Mouse (Mus musculus): ENCODE data around the gene Wnt16. TPM values are rescaled to one million over a fixed set of nuclear protein-coding genes. Genes with fewer than 3 reads are reported as not detected.

The Wnt16 gene
- polyA plus RNA-seq, 1 experiment from 2014 or later, result 0.18 TPM

GRCm38 (mm10) chr6:22340779-22341178 lies 52.8 kb downstream of the Wnt16 start:
- Histone ChIP-seq H3K9me3 (ENCODE audit: control insufficient read depth, low read length) (no peaks in the 10 kb centered on the region), H3K4me3 (replicated peaks; ENCODE audit: low read length) (no peak overlapping the region), H3K27me3 (replicated peaks; ENCODE audit: control insufficient read depth, insufficient read depth, low read length) (no peaks in the 10 kb centered on the region), H3K27ac (ENCODE audit: low read length) (no peak overlapping the region), H3K9ac (replicated peaks; ENCODE audit: low read depth, low read length) (no peak overlapping the region), H3K4me1 (replicated peaks; ENCODE audit: control insufficient read depth, insufficient read depth, low read length) (no peaks in the 10 kb centered on the region), H3K4me2 (ENCODE audit: low read length) (no peak overlapping the region), H3K36me3 (ENCODE audit: control insufficient read depth, insufficient read depth) (peaks cover 3% of the 10 kb centered on the region; the same call in 1 of the 2 replicates)
- no peak for ATAC-seq
- 97% methylated on average over 14 of the region's 14 CpGs for WGBS

- H3K36me3 ChIP-seq (ENCODE audit: control insufficient read depth, insufficient read depth), result peaks cover 3% of the 10 kb centered on the region; the same call in 1 of the 2 replicates
- 91% methylated on average over 3 of the region's 3 CpGs for WGBS
- no peak overlapping the region for H3K4me3 ChIP-seq (replicated peaks; ENCODE audit: low read length)
- no peak overlapping the region for H3K4me2 ChIP-seq (ENCODE audit: low read length)
- no peaks in the 10 kb centered on the region for H3K27me3 ChIP-seq (replicated peaks; ENCODE audit: control insufficient read depth, insufficient read depth, low read length)
- H3K9ac ChIP-seq (replicated peaks; ENCODE audit: low read depth, low read length), result no peak overlapping the region
- H3K27ac ChIP-seq (ENCODE audit: low read length), result no peak overlapping the region
- H3K4me1 ChIP-seq (replicated peaks; ENCODE audit: control insufficient read depth, insufficient read depth, low read length), result peaks cover 11% of the 10 kb centered on the region
- no peaks in the 10 kb centered on the region for H3K9me3 ChIP-seq (ENCODE audit: control insufficient read depth, low read length)
- ATAC-seq, result no peak
Measured at GRCm38 (mm10) chr6:22343292-22343691, 55.3 kb downstream of the Wnt16 start.

GRCm38 (mm10) chr6:22343706-22344105 lies 55.7 kb downstream of the Wnt16 start:
- no peaks in the 10 kb centered on the region for H3K9me3 ChIP-seq (ENCODE audit: control insufficient read depth, low read length)
- H3K27me3 ChIP-seq (replicated peaks; ENCODE audit: control insufficient read depth, insufficient read depth, low read length), result no peaks in the 10 kb centered on the region
- WGBS, result 94% methylated on average over 6 of the region's 6 CpGs
- H3K9ac ChIP-seq (replicated peaks; ENCODE audit: low read depth, low read length), result no peak overlapping the region
- H3K36me3 ChIP-seq (ENCODE audit: control insufficient read depth, insufficient read depth), result peaks cover 3% of the 10 kb centered on the region; the same call in 1 of the 2 replicates
- H3K27ac ChIP-seq (ENCODE audit: low read length), result no peak overlapping the region
- H3K4me2 ChIP-seq (ENCODE audit: low read length), result no peak overlapping the region
- no peak for ATAC-seq
- peaks cover 11% of the 10 kb centered on the region for H3K4me1 ChIP-seq (replicated peaks; ENCODE audit: control insufficient read depth, insufficient read depth, low read length)
- no peak overlapping the region for H3K4me3 ChIP-seq (replicated peaks; ENCODE audit: low read length)

GRCm38 (mm10) chr6:22344443-22344842 lies 56.4 kb downstream of the Wnt16 start:
- Histone ChIP-seq H3K27me3 (replicated peaks; ENCODE audit: control insufficient read depth, insufficient read depth, low read length) (no peaks in the 10 kb centered on the region), H3K9ac (replicated peaks; ENCODE audit: low read depth, low read length) (no peak overlapping the region), H3K9me3 (ENCODE audit: control insufficient read depth, low read length) (no peaks in the 10 kb centered on the region), H3K4me2 (ENCODE audit: low read length) (no peak overlapping the region), H3K4me3 (replicated peaks; ENCODE audit: low read length) (no peak overlapping the region), H3K27ac (ENCODE audit: low read length) (no peak overlapping the region), H3K4me1 (replicated peaks; ENCODE audit: control insufficient read depth, insufficient read depth, low read length) (peaks cover 11% of the 10 kb centered on the region), H3K36me3 (ENCODE audit: control insufficient read depth, insufficient read depth) (no peaks in the 10 kb centered on the region)
- WGBS, result 52% methylated on average over 6 of the region's 6 CpGs
- ATAC-seq, result no peak

- no peak overlapping the region for H3K27ac ChIP-seq (ENCODE audit: low read length)
- H3K36me3 ChIP-seq (ENCODE audit: control insufficient read depth, insufficient read depth), result no peaks in the 10 kb centered on the region
- H3K4me1 ChIP-seq (replicated peaks; ENCODE audit: control insufficient read depth, insufficient read depth, low read length), result peaks cover 11% of the 10 kb centered on the region
- no peaks in the 10 kb centered on the region for H3K9me3 ChIP-seq (ENCODE audit: control insufficient read depth, low read length)
- WGBS, result 76% methylated on average over 8 of the region's 8 CpGs
- no peak overlapping the region for H3K4me3 ChIP-seq (replicated peaks; ENCODE audit: low read length)
- no peak for ATAC-seq
- H3K4me2 ChIP-seq (ENCODE audit: low read length), result no peak overlapping the region
- no peaks in the 10 kb centered on the region for H3K27me3 ChIP-seq (replicated peaks; ENCODE audit: control insufficient read depth, insufficient read depth, low read length)
- H3K9ac ChIP-seq (replicated peaks; ENCODE audit: low read depth, low read length), result no peak overlapping the region
Measured at GRCm38 (mm10) chr6:22347132-22347902, 59.3 kb downstream of the Wnt16 start.

Other genes starting within 250 kb of the Wnt16 start
- 69.0 and 71.9 TPM in 2 replicates for gene Fam3c, start 68.0 kb downstream of the Wnt16 start, polyA plus RNA-seq (2015; fragmentation: Nextera tagmentation; extraction: Ambion mirVana)